Mouse (Mus musculus): ENCODE results near the gene Hcfc1r1. TPM values are rescaled to one million over a fixed set of nuclear protein-coding genes. Genes with fewer than 3 reads are reported as not detected.

Hcfc1r1 gene
- polyA plus RNA-seq, 1 experiment = 145 TPM

- TF ChIP-seq CTCF (IDR thresholded peaks at IDR 0.05; ENCODE audit: low read depth, low read length) (no peak), POLR2A (IDR thresholded peaks at IDR 0.05; ENCODE audit: insufficient read depth, low read length) (no peak), EP300 (IDR thresholded peaks at IDR 0.05; ENCODE audit: insufficient read depth, low read depth, low read length) (no peak)
- Histone ChIP-seq H3K9ac (ENCODE audit: low read depth, poor library complexity, severe bottlenecking) (peak overlapping the region; percentile 76), H3K27ac (ENCODE audit: insufficient read depth, low read length) (no peak overlapping the region), H3K27me3 (ENCODE audit: control insufficient read depth, insufficient read depth, low read length, poor library complexity, severe bottlenecking) (no peaks in the 10 kb centered on the region), H3K36me3 (ENCODE audit: control insufficient read depth, insufficient read depth, low read length, poor library complexity, severe bottlenecking) (no peaks in the 10 kb centered on the region), H3K4me1 (ENCODE audit: control insufficient read depth, insufficient read depth, low read length) (peaks cover 6% of the 10 kb centered on the region), H3K4me3 (ENCODE audit: low read depth, low read length) (peak overlapping the region; percentile 61), H3K9me3 (replicated peaks; ENCODE audit: control insufficient read depth, insufficient read depth, low read length, poor library complexity, severe bottlenecking) (no peaks in the 10 kb centered on the region)
Measured at GRCm38 (mm10) chr17:23699131-23700077, 26.0 kb downstream of the Hcfc1r1 start.

- Histone ChIP-seq H3K27me3 (ENCODE audit: control insufficient read depth, insufficient read depth, low read length, poor library complexity, severe bottlenecking) (no peaks in the 10 kb centered on the region), H3K27ac (ENCODE audit: insufficient read depth, low read length) (no peak overlapping the region), H3K36me3 (ENCODE audit: control insufficient read depth, insufficient read depth, low read length, poor library complexity, severe bottlenecking) (no peaks in the 10 kb centered on the region), H3K4me3 (ENCODE audit: low read depth, low read length) (peak overlapping the region; percentile 61), H3K4me1 (ENCODE audit: control insufficient read depth, insufficient read depth, low read length) (peaks cover 9% of the 10 kb centered on the region), H3K9ac (ENCODE audit: low read depth, poor library complexity, severe bottlenecking) (peak overlapping the region; percentile 76), H3K9me3 (replicated peaks; ENCODE audit: control insufficient read depth, insufficient read depth, low read length, poor library complexity, severe bottlenecking) (no peaks in the 10 kb centered on the region)
- no peak for TF ChIP-seq POLR2A (IDR thresholded peaks at IDR 0.05; ENCODE audit: insufficient read depth, low read length)
- 0 out of 2 replicates have a peak, but pooled peaks have one; percentile 43 for TF ChIP-seq EP300 (IDR thresholded peaks at IDR 0.05; ENCODE audit: insufficient read depth, low read depth, low read length)
- peak; percentile 92 for TF ChIP-seq CTCF (IDR thresholded peaks at IDR 0.05; ENCODE audit: low read depth, low read length)
Measured at GRCm38 (mm10) chr17:23700079-23700478, 26.7 kb downstream of the Hcfc1r1 start.

GRCm38 (mm10) chr17:23703301-23703700, 29.9 kb downstream of the Hcfc1r1 start:
- no peaks in the 10 kb centered on the region for H3K27me3 ChIP-seq (ENCODE audit: control insufficient read depth, insufficient read depth, low read length, poor library complexity, severe bottlenecking)
- H3K9me3 ChIP-seq (replicated peaks; ENCODE audit: control insufficient read depth, insufficient read depth, low read length, poor library complexity, severe bottlenecking) = no peaks in the 10 kb centered on the region
- H3K4me1 ChIP-seq (ENCODE audit: control insufficient read depth, insufficient read depth, low read length) = peaks cover 6% of the 10 kb centered on the region
- H3K9ac ChIP-seq (ENCODE audit: low read depth, poor library complexity, severe bottlenecking) = no peak overlapping the region
- TF ChIP-seq CTCF (IDR thresholded peaks at IDR 0.05; ENCODE audit: low read depth, low read length) (no peak), EP300 (IDR thresholded peaks at IDR 0.05; ENCODE audit: insufficient read depth, low read depth, low read length) (no peak), POLR2A (IDR thresholded peaks at IDR 0.05; ENCODE audit: insufficient read depth, low read length) (no peak)
- no peaks in the 10 kb centered on the region for H3K36me3 ChIP-seq (ENCODE audit: control insufficient read depth, insufficient read depth, low read length, poor library complexity, severe bottlenecking)
- no peak overlapping the region for H3K4me3 ChIP-seq (ENCODE audit: low read depth, low read length)
- no peak overlapping the region for H3K27ac ChIP-seq (ENCODE audit: insufficient read depth, low read length)

GRCm38 (mm10) chr17:23704741-23705140, 31.3 kb downstream of the Hcfc1r1 start:
- no peak overlapping the region for H3K9ac ChIP-seq (ENCODE audit: low read depth, poor library complexity, severe bottlenecking)
- no peaks in the 10 kb centered on the region for H3K27me3 ChIP-seq (ENCODE audit: control insufficient read depth, insufficient read depth, low read length, poor library complexity, severe bottlenecking)
- 0 out of 2 replicates have a peak overlapping the region, but pooled peaks have one; percentile 14 for H3K27ac ChIP-seq (ENCODE audit: insufficient read depth, low read length)
- H3K4me1 ChIP-seq (ENCODE audit: control insufficient read depth, insufficient read depth, low read length) = peaks cover 6% of the 10 kb centered on the region
- H3K36me3 ChIP-seq (ENCODE audit: control insufficient read depth, insufficient read depth, low read length, poor library complexity, severe bottlenecking) = no peaks in the 10 kb centered on the region
- H3K4me3 ChIP-seq (ENCODE audit: low read depth, low read length) = no peak overlapping the region
- TF ChIP-seq POLR2A (IDR thresholded peaks at IDR 0.05; ENCODE audit: insufficient read depth, low read length) (no peak), CTCF (IDR thresholded peaks at IDR 0.05; ENCODE audit: low read depth, low read length) (no peak), EP300 (IDR thresholded peaks at IDR 0.05; ENCODE audit: insufficient read depth, low read depth, low read length) (no peak)
- H3K9me3 ChIP-seq (replicated peaks; ENCODE audit: control insufficient read depth, insufficient read depth, low read length, poor library complexity, severe bottlenecking) = no peaks in the 10 kb centered on the region

- Histone ChIP-seq H3K4me1 (ENCODE audit: control insufficient read depth, insufficient read depth, low read length) (peaks cover 8% of the 10 kb centered on the region), H3K36me3 (ENCODE audit: control insufficient read depth, insufficient read depth, low read length, poor library complexity, severe bottlenecking) (no peaks in the 10 kb centered on the region), H3K9ac (ENCODE audit: low read depth, poor library complexity, severe bottlenecking) (peak overlapping the region; percentile 6; the same call in 1 of the 2 replicates), H3K9me3 (replicated peaks; ENCODE audit: control insufficient read depth, insufficient read depth, low read length, poor library complexity, severe bottlenecking) (no peaks in the 10 kb centered on the region), H3K27me3 (ENCODE audit: control insufficient read depth, insufficient read depth, low read length, poor library complexity, severe bottlenecking) (no peaks in the 10 kb centered on the region), H3K4me3 (ENCODE audit: low read depth, low read length) (no peak overlapping the region), H3K27ac (ENCODE audit: insufficient read depth, low read length) (no peak overlapping the region)
- TF ChIP-seq EP300 (IDR thresholded peaks at IDR 0.05; ENCODE audit: insufficient read depth, low read depth, low read length) = no peak
- TF ChIP-seq CTCF (IDR thresholded peaks at IDR 0.05; ENCODE audit: low read depth, low read length) = no peak
- no peak for TF ChIP-seq POLR2A (IDR thresholded peaks at IDR 0.05; ENCODE audit: insufficient read depth, low read length)
Measured at GRCm38 (mm10) chr17:23705525-23706104, 32.2 kb downstream of the Hcfc1r1 start.
